Mouse (Mus musculus) kidney, postnatal 36 days (tissue): ENCODE data around the gene Naa15.

Experiments
- DNase-seq, 2 experiments: peaks; one replicate each; pipeline ENCODE4 v3.0.0; 2021 to 2022; ENCODE audit warnings: mixed read lengths in 2 of 2

The Naa15 gene

GRCm38 (mm10) chr3:51517467-51517866 lies 102.5 kb downstream of the Naa15 start:
- DNase-seq = peak in 1 of 2 experiments; percentile 20

- no peak for DNase-seq
These were observed 103.2 kb downstream of the Naa15 start for GRCm38 (mm10) chr3:51517878-51518762.

- DNase-seq = no peak
These were observed 103.8 kb downstream of the Naa15 start for GRCm38 (mm10) chr3:51518763-51519121.

- no peak for DNase-seq
These were observed 106.3 kb downstream of the Naa15 start for GRCm38 (mm10) chr3:51521262-51521661.

- DNase-seq = no peak
These were observed 110.3 kb downstream of the Naa15 start for GRCm38 (mm10) chr3:51525186-51525785.
